Mouse (Mus musculus) erythroid progenitor cell, adult 5-6 weeks (primary cell): Measurements from ENCODE around the gene Tspan4. TPM values are rescaled to one million over a fixed set of nuclear protein-coding genes. Genes with fewer than 3 reads are reported as not detected.
"Not testable (repeated sequence)": the region's sequence is repeated elsewhere in the genome, so short reads cannot be mapped to it uniquely, and the experiment has no call there.

Source experiments
- ATAC-seq: replicated peaks from 2 replicates; pipeline ENCODE4 v1.8.0; 2016; ENCODE audit warnings: moderate number of reproducible peaks, mild to moderate bottlenecking, moderate TSS enrichment, inconsistent platforms; ENCODE audit not compliant: poor library complexity, low FRiP score, severe bottlenecking
- total RNA-seq, 2 experiments: library from RNA; stranded (forward) in 1 of 2; stranded (reverse) in 1 of 2; fragments of 150-400 nt in 1 of 2; fragments of 186-747, 209-891 nt in 1 of 2; gene quantifications; 2 replicates each; pipeline versions ENCODE4 v1.2.3 to v1.2.4; 2015 to 2017; ENCODE audit warnings: low replicate concordance in 2 of 2

Tspan4 gene
- total RNA-seq, 2 experiments from 2014 or later: 3.8 to 8.0 TPM

- ATAC-seq: no peak
Observed at GRCm38 (mm10) chr7:141438201-141438968, 36.7 kb upstream of the Tspan4 start.

- ATAC-seq: no peak
Observed at GRCm38 (mm10) chr7:141439140-141439679, 35.8 kb upstream of the Tspan4 start.

GRCm38 (mm10) chr7:141439811-141440210 lies 35.2 kb upstream of the Tspan4 start:
- ATAC-seq: no peak

- no peak for ATAC-seq
Observed at GRCm38 (mm10) chr7:141440613-141441012, 34.4 kb upstream of the Tspan4 start.

- no peak for ATAC-seq
Observed at GRCm38 (mm10) chr7:141441460-141441859, 33.6 kb upstream of the Tspan4 start.

GRCm38 (mm10) chr7:141442199-141442598 lies 32.8 kb upstream of the Tspan4 start:
- ATAC-seq: no peak

GRCm38 (mm10) chr7:141443081-141443821 lies 31.8 kb upstream of the Tspan4 start:
- ATAC-seq: peak; percentile 40

GRCm38 (mm10) chr7:141443828-141444237 lies 31.2 kb upstream of the Tspan4 start, which contains the start of gene Pidd1:
TSS of gene Pidd1 (minus strand) at chr7:141444025.
- peak; percentile 72 for ATAC-seq

GRCm38 (mm10) chr7:141446374-141446773 lies 28.7 kb upstream of the Tspan4 start:
- not testable (repeated sequence) for ATAC-seq

GRCm38 (mm10) chr7:141447110-141447991 lies 27.7 kb upstream of the Tspan4 start, which contains the start of gene Rplp2:
TSS of gene Rplp2 (plus strand) at chr7:141447370.
- peak; percentile 88 for ATAC-seq

GRCm38 (mm10) chr7:141451928-141452327 lies 23.1 kb upstream of the Tspan4 start:
- ATAC-seq: no peak

GRCm38 (mm10) chr7:141453636-141454035 lies 21.4 kb upstream of the Tspan4 start:
- ATAC-seq: no peak

GRCm38 (mm10) chr7:141454967-141455551 lies 20.0 kb upstream of the Tspan4 start, which contains the start of gene Pnpla2:
TSS of gene Pnpla2 (plus strand) at chr7:141455198.
- ATAC-seq: peak; percentile 87

- peak; percentile 73 for ATAC-seq
Observed at GRCm38 (mm10) chr7:141455610-141456314, 19.3 kb upstream of the Tspan4 start.

- ATAC-seq: no peak
Observed at GRCm38 (mm10) chr7:141456739-141457138, 18.3 kb upstream of the Tspan4 start.

GRCm38 (mm10) chr7:141457236-141457635 lies 17.8 kb upstream of the Tspan4 start:
- no peak for ATAC-seq

- no peak for ATAC-seq
Observed at GRCm38 (mm10) chr7:141457986-141458660, 16.9 kb upstream of the Tspan4 start.

GRCm38 (mm10) chr7:141458661-141459060 lies 16.4 kb upstream of the Tspan4 start:
- ATAC-seq: no peak
